Mouse (Mus musculus) E14TG2a.4 (cell line): ENCODE measurements at regions not wholly inside any gene's neighbourhood (a gene's known extent, or its start where the extent isn't known, plus 50 kb on each side); places are given as distances from the start of the nearest gene placed in this dataset.

Experiments
- H3K27me3 ChIP-seq: 2 replicates; pipeline ENCODE4 v1.6.1; 2014; ENCODE audit warnings: low read length, control low read depth; ENCODE audit not compliant: insufficient read depth
- H3K36me3 ChIP-seq: 2 replicates; pipeline ENCODE4 v1.6.1; 2014; ENCODE audit warnings: low read length, control low read depth; ENCODE audit not compliant: insufficient read depth
- H3K4me1 ChIP-seq: replicated peaks from 2 replicates; pipeline ENCODE4 v1.6.1; 2014; ENCODE audit warnings: low read depth, low read length, control low read depth
- H3K4me3 ChIP-seq: replicated peaks from 2 replicates; pipeline ENCODE4 v1.5.1; 2014; ENCODE audit warnings: mild to moderate bottlenecking, low read length
- H3K9me3 ChIP-seq: 2 replicates; pipeline ENCODE4 v1.6.1; 2014; ENCODE audit warnings: low read length, control low read depth
- CTCF ChIP-seq: conservative IDR thresholded peaks from 2 replicates; pipeline ENCODE4 v1.5.1; 2014; ENCODE audit warnings: low read length
- NANOG ChIP-seq: IDR thresholded peaks from 2 replicates; pipeline ENCODE4 v1.6.1; 2014; ENCODE audit warnings: borderline replicate concordance, low read length, mixed read lengths
- POU5F1 ChIP-seq: IDR thresholded peaks from 2 replicates; pipeline ENCODE4 v1.6.1; 2014; ENCODE audit warnings: low read length, borderline replicate concordance

DNA sequence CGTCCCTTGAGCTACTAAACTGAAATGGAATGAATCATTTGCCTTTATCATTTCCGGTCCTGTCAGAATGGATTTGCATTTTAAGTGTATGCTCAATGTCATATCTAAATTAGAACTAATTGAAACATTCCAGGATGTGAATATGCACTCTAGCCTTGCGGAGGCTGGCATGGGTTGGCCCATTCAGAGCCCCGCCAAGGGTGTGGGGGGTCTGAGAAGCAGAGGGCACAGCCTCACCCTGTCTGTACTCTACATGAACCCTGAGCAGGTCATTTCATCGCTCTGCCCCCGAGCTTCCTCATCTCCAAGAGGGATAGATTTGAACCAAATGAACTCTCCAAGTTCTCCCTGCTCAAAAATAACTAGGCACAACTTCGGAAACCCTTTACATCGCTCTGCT is 250.1 kb upstream of the Cdh5 start:
- no peak overlapping the region for H3K4me3 ChIP-seq
- no peaks in the 10 kb centered on the region for H3K9me3 ChIP-seq
- H3K4me1 ChIP-seq: no peaks in the 10 kb centered on the region
- H3K36me3 ChIP-seq: no peaks in the 10 kb centered on the region
- peaks cover 3% of the 10 kb centered on the region; the same call in 1 of the 2 replicates for H3K27me3 ChIP-seq
- TF ChIP-seq POU5F1 (no peak), CTCF (no peak), NANOG (no peak)

- no peak overlapping the region for H3K4me3 ChIP-seq
- no peaks in the 10 kb centered on the region for H3K4me1 ChIP-seq
- TF ChIP-seq POU5F1 (no peak), NANOG (no peak), CTCF (no peak)
- H3K36me3 ChIP-seq: no peaks in the 10 kb centered on the region
- H3K27me3 ChIP-seq: no peaks in the 10 kb centered on the region
- no peaks in the 10 kb centered on the region for H3K9me3 ChIP-seq
These were observed 248.4 kb upstream of the Cdh5 start for GRCm38 (mm10) chr8:103853048-103853447.

- Histone ChIP-seq H3K4me3 (no peak overlapping the region), H3K4me1 (no peaks in the 10 kb centered on the region), H3K27me3 (no peaks in the 10 kb centered on the region), H3K36me3 (no peaks in the 10 kb centered on the region), H3K9me3 (peaks cover 16% of the 10 kb centered on the region)
- TF ChIP-seq CTCF: no peak
- TF ChIP-seq NANOG: no peak
- no peak for TF ChIP-seq POU5F1
These were observed 246.1 kb upstream of the Cdh5 start for GRCm38 (mm10) chr8:103855291-103855690.

- no peaks in the 10 kb centered on the region for H3K36me3 ChIP-seq
- TF ChIP-seq POU5F1 (no peak), NANOG (no peak), CTCF (no peak)
These were observed 242.3 kb upstream of the Cdh5 start for GRCm38 (mm10) chr8:103859130-103859529.

DNA sequence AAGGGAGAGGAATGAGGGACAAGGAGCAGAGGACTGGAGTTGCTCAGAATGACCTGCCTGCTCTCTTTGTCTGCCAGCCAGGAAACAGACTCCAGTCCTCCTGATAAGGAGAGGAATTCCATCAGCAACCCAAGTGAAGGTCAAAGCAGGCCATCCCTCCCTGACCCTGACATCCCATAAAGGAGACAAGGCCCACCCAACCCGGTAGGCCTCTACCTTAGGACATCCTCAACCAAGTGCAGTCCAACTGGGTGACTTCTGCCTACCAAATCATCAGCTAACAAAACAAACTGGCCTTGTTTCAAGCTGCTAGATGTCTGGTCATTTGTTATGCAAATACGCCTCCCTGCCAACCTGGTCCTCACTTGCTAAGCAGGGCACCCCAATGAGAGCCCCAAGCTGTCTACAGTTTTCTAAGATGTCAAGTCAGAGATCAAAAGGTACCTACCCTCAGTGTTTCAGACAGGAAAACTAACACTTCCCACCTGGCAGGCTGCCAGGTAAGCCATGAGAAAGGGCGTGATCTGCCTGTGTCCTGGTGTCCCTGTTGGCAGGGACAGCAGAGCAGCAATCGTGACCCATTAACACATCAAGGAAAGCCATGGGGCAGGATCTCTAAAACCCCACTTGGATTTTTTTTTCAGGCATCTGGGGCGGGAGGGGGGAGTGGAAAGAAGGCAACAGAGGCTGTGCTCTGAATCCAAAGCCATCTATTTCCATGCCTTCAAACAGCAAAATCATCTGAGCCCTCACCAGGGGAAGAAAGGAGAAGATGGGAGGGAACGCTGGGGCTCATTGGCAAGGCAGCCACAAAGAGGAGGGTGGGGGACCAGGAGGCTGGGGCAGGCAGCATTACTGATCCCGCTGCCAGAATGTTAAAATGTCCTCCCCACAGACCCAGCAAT is 227.6 kb upstream of the Cdh5 start:
- Histone ChIP-seq H3K9me3 (no peaks in the 10 kb centered on the region), H3K27me3 (peaks cover 41% of the 10 kb centered on the region), H3K4me3 (no peak overlapping the region), H3K4me1 (peaks cover 26% of the 10 kb centered on the region), H3K36me3 (no peaks in the 10 kb centered on the region)
- no peak for TF ChIP-seq NANOG
- no peak for TF ChIP-seq CTCF
- 0 out of 2 replicates have a peak, but pooled peaks have one; percentile 31 for TF ChIP-seq POU5F1

More at GRCm38 (mm10) chr8:103859130-103859529, 242.3 kb upstream of the Cdh5 start:
- Histone ChIP-seq H3K9me3 (peaks cover 20% of the 10 kb centered on the region), H3K4me3 (no peak overlapping the region), H3K27me3 (no peaks in the 10 kb centered on the region), H3K4me1 (no peaks in the 10 kb centered on the region)

DNA sequence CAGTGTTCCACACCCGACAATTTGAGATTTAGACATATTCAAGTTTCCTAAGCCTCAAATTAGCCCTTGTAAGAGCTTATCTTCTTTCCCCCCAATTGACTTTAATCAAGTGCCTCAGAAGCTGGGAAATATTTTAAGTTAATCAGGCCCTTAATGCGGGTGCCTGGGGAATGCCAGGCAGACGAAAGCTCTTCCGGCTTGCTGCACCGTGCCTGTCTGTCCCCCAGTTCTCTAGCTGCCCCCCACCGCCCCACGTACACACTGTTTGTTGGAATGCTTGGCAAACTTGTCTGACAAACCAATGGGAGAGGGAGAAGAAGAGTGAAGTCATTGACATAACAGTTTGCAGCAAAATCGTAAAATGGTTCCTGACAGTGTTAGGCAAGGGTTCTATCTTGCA is 226.9 kb upstream of the Cdh5 start:
- Histone ChIP-seq H3K36me3 (no peaks in the 10 kb centered on the region), H3K9me3 (no peaks in the 10 kb centered on the region), H3K27me3 (peaks cover 46% of the 10 kb centered on the region), H3K4me1 (peaks cover 26% of the 10 kb centered on the region), H3K4me3 (no peak overlapping the region)
- TF ChIP-seq NANOG (no peak), POU5F1 (no peak), CTCF (no peak)

DNA sequence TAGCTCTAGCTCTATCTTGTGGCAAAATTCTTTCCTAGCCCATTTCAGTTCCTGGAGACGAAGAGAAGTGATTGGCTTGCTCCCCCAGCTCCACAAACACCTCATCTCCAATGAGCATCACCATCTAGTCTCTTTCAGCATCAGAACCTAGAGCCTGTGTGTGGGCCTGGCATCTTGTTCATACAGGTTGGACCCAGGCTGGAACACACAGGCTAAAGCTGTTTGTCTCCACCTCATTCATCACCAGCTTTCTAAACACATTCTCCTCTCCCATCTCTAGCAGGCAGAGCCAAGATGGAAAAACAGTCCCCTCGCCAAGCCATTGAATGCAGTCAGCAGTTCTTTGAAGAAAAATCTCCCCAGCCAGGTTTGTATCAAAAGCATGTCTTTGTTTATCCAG is 221.9 kb upstream of the Cdh5 start:
- no peak overlapping the region for H3K4me3 ChIP-seq
- no peaks in the 10 kb centered on the region for H3K9me3 ChIP-seq
- peaks cover 53% of the 10 kb centered on the region for H3K27me3 ChIP-seq
- no peaks in the 10 kb centered on the region for H3K36me3 ChIP-seq
- peaks cover 7% of the 10 kb centered on the region; the same call in 1 of the 2 replicates for H3K4me1 ChIP-seq
- TF ChIP-seq POU5F1 (no peak), NANOG (no peak)

DNA sequence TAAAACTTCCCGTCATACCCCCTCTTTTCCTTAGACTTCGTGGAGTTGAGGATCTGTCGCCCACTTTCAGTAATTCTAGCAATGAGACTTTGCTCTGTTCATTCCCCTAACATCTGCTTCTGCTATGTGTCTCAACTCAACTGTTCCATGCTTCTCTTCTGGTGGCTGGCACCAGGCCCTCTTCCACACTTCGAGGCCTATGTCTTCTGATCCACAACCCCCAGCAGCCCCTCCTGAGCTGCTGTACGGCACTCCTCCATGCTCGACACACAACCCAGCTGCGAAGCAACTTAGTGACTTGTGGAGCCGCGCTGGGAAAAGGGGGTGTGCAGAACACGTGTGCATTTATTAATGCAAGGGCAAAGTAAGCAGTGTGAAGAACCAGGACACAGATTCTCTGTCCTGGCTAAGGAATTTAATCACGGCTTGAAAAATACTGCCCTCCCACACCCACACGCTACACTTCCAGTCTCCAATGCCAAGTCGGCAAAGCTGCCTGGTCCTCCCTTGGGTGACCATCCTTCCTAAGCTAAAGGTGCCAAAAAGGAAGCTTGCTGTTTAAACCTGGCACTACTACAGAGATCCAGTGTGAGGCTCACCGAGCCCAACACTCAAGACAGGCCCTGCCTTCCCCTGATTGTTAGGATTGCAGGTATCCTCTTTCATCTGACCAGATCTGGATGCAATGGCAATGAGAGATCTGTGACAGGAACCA is 220.8 kb upstream of the Cdh5 start:
- Histone ChIP-seq H3K4me1 (0 out of 2 replicates have a peak, but pooled peaks cover 6% of the 10 kb centered on the region), H3K4me3 (no peak overlapping the region), H3K27me3 (peaks cover 48% of the 10 kb centered on the region), H3K36me3 (no peaks in the 10 kb centered on the region), H3K9me3 (no peaks in the 10 kb centered on the region)
- TF ChIP-seq CTCF: no peak
- TF ChIP-seq NANOG: no peak
- TF ChIP-seq POU5F1: no peak
